Mouse (Mus musculus): ENCODE measurements around the gene Cacnb3.

The Cacnb3 gene

GRCm38 (mm10) chr15:98635291-98635841, 4.7 kb downstream of the Cacnb3 start:
- peak; percentile 41 for DNase-seq (ENCODE audit: low spot score)

- no peak for DNase-seq (ENCODE audit: low spot score)
Observed at GRCm38 (mm10) chr15:98636517-98636916, 5.9 kb downstream of the Cacnb3 start.

- DNase-seq (ENCODE audit: low spot score): no peak
Observed at GRCm38 (mm10) chr15:98637155-98637554, 6.5 kb downstream of the Cacnb3 start.

- no peak for DNase-seq (ENCODE audit: low spot score)
Observed at GRCm38 (mm10) chr15:98640157-98640556, 9.5 kb downstream of the Cacnb3 start.

- DNase-seq (ENCODE audit: low spot score): no peak
Observed at GRCm38 (mm10) chr15:98644406-98644805, 13.8 kb downstream of the Cacnb3 start.

- no peak for DNase-seq (ENCODE audit: low spot score)
Observed at GRCm38 (mm10) chr15:98645057-98646026, 14.7 kb downstream of the Cacnb3 start.

- peak; percentile 63 for DNase-seq (ENCODE audit: low spot score)
Observed at GRCm38 (mm10) chr15:98646737-98647136, 16.1 kb downstream of the Cacnb3 start.

- DNase-seq (ENCODE audit: low spot score): no peak
Observed at GRCm38 (mm10) chr15:98647308-98647707, 16.7 kb downstream of the Cacnb3 start.

GRCm38 (mm10) chr15:98648071-98648470, 17.4 kb downstream of the Cacnb3 start:
- DNase-seq (ENCODE audit: low spot score): no peak

GRCm38 (mm10) chr15:98651431-98651830, 20.8 kb downstream of the Cacnb3 start:
- no peak for DNase-seq (ENCODE audit: low spot score)

GRCm38 (mm10) chr15:98652174-98652573, 21.5 kb downstream of the Cacnb3 start:
- DNase-seq (ENCODE audit: low spot score): no peak

- no peak for DNase-seq (ENCODE audit: low spot score)
Observed at GRCm38 (mm10) chr15:98656982-98657751, 26.5 kb downstream of the Cacnb3 start.

GRCm38 (mm10) chr15:98662198-98662566, 31.5 kb downstream of the Cacnb3 start:
- no peak for DNase-seq (ENCODE audit: low spot score)

- peak; percentile 99 for DNase-seq (ENCODE audit: low spot score)
Observed at GRCm38 (mm10) chr15:98662567-98663545, 32.2 kb downstream of the Cacnb3 start, which contains the start of gene Ddx23. Gene Ddx23 (minus strand): TSS chr15:98662894.

GRCm38 (mm10) chr15:98664042-98664907, 33.6 kb downstream of the Cacnb3 start:
- peak; percentile 71 for DNase-seq (ENCODE audit: low spot score)

- DNase-seq (ENCODE audit: low spot score): peak; percentile 94
Observed at GRCm38 (mm10) chr15:98672592-98672991, 42.0 kb downstream of the Cacnb3 start.

- peak; percentile 65 for DNase-seq (ENCODE audit: low spot score)
Observed at GRCm38 (mm10) chr15:98673732-98674131, 43.1 kb downstream of the Cacnb3 start.

- DNase-seq (ENCODE audit: low spot score): no peak
Observed at GRCm38 (mm10) chr15:98674284-98674993, 43.8 kb downstream of the Cacnb3 start.

- no peak for DNase-seq (ENCODE audit: low spot score)
Observed at GRCm38 (mm10) chr15:98674994-98675545, 44.4 kb downstream of the Cacnb3 start.
